Mouse (Mus musculus) forebrain, embryonic 12.5 days (tissue): Measurements from ENCODE around the gene Vmn2r51. TPM values are rescaled to one million over a fixed set of nuclear protein-coding genes. Genes with fewer than 3 reads are reported as not detected.
"Not testable (repeated sequence)": the region's sequence is repeated elsewhere in the genome, so short reads cannot be mapped to it uniquely, and the experiment has no call there.

Experiments used
- ATAC-seq: fragments of 200-750 bp; cut with Nextera tagmentation; 2 replicates; pipeline ENCODE4 v1.8.0; 2017; ENCODE audit warnings: moderate TSS enrichment; ENCODE audit not compliant: low FRiP score
- H3K27ac ChIP-seq: fragments of 300-500 bp; sonication (generic); 2 replicates; pipeline ENCODE4 v1.5.1; 2016; ENCODE audit warnings: mild to moderate bottlenecking
- H3K27me3 ChIP-seq: fragments of 300-500 bp; sonication (generic); 2 replicates; pipeline ENCODE4 v1.6.1; 2016; ENCODE audit warnings: mild to moderate bottlenecking
- H3K36me3 ChIP-seq: fragments of 300-500 bp; sonication (generic); replicated peaks from 2 replicates; pipeline ENCODE4 v1.6.1; 2016; ENCODE audit warnings: mild to moderate bottlenecking
- H3K4me1 ChIP-seq: fragments of 300-500 bp; sonication (generic); 2 replicates; pipeline ENCODE4 v1.6.1; 2016
- H3K4me2 ChIP-seq: fragments of 300-500 bp; sonication (generic); 2 replicates; pipeline ENCODE4 v1.6.1; 2016; ENCODE audit warnings: mild to moderate bottlenecking, moderate library complexity
- H3K4me3 ChIP-seq: fragments of 300-500 bp; sonication (generic); replicated peaks from 2 replicates; pipeline ENCODE4 v1.5.1; 2016; ENCODE audit warnings: mild to moderate bottlenecking
- H3K9ac ChIP-seq: fragments of 300-500 bp; sonication (generic); 2 replicates; pipeline ENCODE4 v1.6.1; 2016; ENCODE audit warnings: mild to moderate bottlenecking
- H3K9me3 ChIP-seq: fragments of 300-500 bp; sonication (generic); 2 replicates; pipeline ENCODE4 v1.6.1; 2016
- WGBS: fragments of 180-500 bp; shearing (Covaris S2); methylation state at CpG from one replicate; pipeline ENCODE4 v1.1.7; 2016; 5-methylcytosine and 5-hydroxymethylcytosine counted together
- polyA plus RNA-seq: library from polyadenylated mRNA; unstranded; fragments of >200 nt; fragmentation: Nextera tagmentation; extraction: Ambion mirVana; gene quantifications from 2 replicates; pipeline ENCODE4 v1.2.1, GENCODE M21; 2016

The Vmn2r51 gene
- not detected in 2 replicates for polyA plus RNA-seq

GRCm38 (mm10) chr7:10105641-10106040, at the start of gene Vmn2r51:
TSS of gene Vmn2r51 (minus strand) at chr7:10105741.
- H3K4me3 ChIP-seq, H3K27me3 ChIP-seq, H3K36me3 ChIP-seq, H3K9me3 ChIP-seq, H3K27ac ChIP-seq, H3K4me2 ChIP-seq, H3K9ac ChIP-seq, ATAC-seq, H3K4me1 ChIP-seq: not testable (repeated sequence)
- WGBS = 75% methylated on average over 1 of the region's 1 CpGs

- not testable (repeated sequence) for H3K4me2 ChIP-seq, ATAC-seq, H3K4me1 ChIP-seq, H3K9ac ChIP-seq, H3K4me3 ChIP-seq, H3K27me3 ChIP-seq, H3K9me3 ChIP-seq, H3K36me3 ChIP-seq, H3K27ac ChIP-seq
Observed at GRCm38 (mm10) chr7:10053196-10053595, 52.3 kb downstream of the Vmn2r51 start, which contains the start of gene Vmn2r50. TSS of gene Vmn2r50 (minus strand) at chr7:10053296.

Other genes starting within 250 kb of the Vmn2r51 start
- not detected in 2 replicates for gene Vmn2r48, start 152.2 kb downstream of the Vmn2r51 start, polyA plus RNA-seq
- not detected in 2 replicates for gene Vmn2r49, start 113.5 kb downstream of the Vmn2r51 start, polyA plus RNA-seq
- not detected in 2 replicates for gene Vmn2r50, start 52.4 kb downstream of the Vmn2r51 start, polyA plus RNA-seq
- gene Vmn2r52, start 70.8 kb upstream of the Vmn2r51 start, polyA plus RNA-seq = not detected in 2 replicates
- not detected in 2 replicates for gene Vmn1r66, start 172.3 kb upstream of the Vmn2r51 start, polyA plus RNA-seq